ENCODE assay signal across 11 mouse cellular contexts in genomic region chr14:28949785-28950184, GRCm38 (mm10).
DNase-seq lines count a peak whose midpoint lies in the region; ATAC-seq and TF ChIP-seq lines count a peak whose summit lies in the region.
"Had no signal": no experiment of that assay in that cellular context is flagged by ENCODE, and none has a peak within 500 bp of the region (broad histone marks: within the 10 kb centered on the region; RNA-seq: fewer than 3 reads in every experiment).

No protein-coding gene starts in this region.

- H3K27ac ChIP-seq in forebrain, embryonic 14.5 days (ENCODE audit: low read depth, low read length) = no peak overlapping the region
- no peak overlapping the region for H3K27ac ChIP-seq in forebrain, embryonic 10.5 days
- no peak overlapping the region for H3K27ac ChIP-seq in kidney, embryonic 14.5 days (ENCODE audit: low read depth, low read length)
- H3K27ac ChIP-seq in midbrain, embryonic 14.5 days (replicated peaks; ENCODE audit: low read depth, low read length) = no peak overlapping the region
- no peak overlapping the region for H3K27ac ChIP-seq in midbrain, embryonic 11.5 days (ENCODE audit: low read depth, low read length)
- H3K27ac ChIP-seq in stomach, postnatal 0 days (replicated peaks) = no peak overlapping the region
- H3K27ac ChIP-seq: hindbrain, embryonic 10.5 days had no signal

- H3K9ac ChIP-seq in forebrain, embryonic 14.5 days (ENCODE audit: low read length) = no peak overlapping the region
- H3K9ac ChIP-seq in kidney, embryonic 14.5 days (ENCODE audit: low read depth, low read length) = no peak overlapping the region
- H3K9ac ChIP-seq in midbrain, embryonic 14.5 days (replicated peaks; ENCODE audit: low read length) = no peak overlapping the region
- H3K9ac ChIP-seq in midbrain, embryonic 11.5 days (ENCODE audit: low read length) = no peak overlapping the region
- no peak overlapping the region for H3K9ac ChIP-seq in stomach, postnatal 0 days (ENCODE audit: low read length)

- ATAC-seq in forebrain, embryonic 14.5 days = no peak
- ATAC-seq in kidney, embryonic 14.5 days (ENCODE audit: low FRiP score, low TSS enrichment) = no peak
- ATAC-seq in midbrain, embryonic 14.5 days (ENCODE audit: low FRiP score, low TSS enrichment) = no peak
- no peak for ATAC-seq in midbrain, embryonic 11.5 days (ENCODE audit: low FRiP score)
- ATAC-seq in stomach, postnatal 0 days (ENCODE audit: low FRiP score, low TSS enrichment) = no peak

- no peaks in the 10 kb centered on the region for H3K9me3 ChIP-seq in forebrain, embryonic 14.5 days (replicated peaks; ENCODE audit: control insufficient read depth, low read length)
- H3K9me3 ChIP-seq in forebrain, embryonic 10.5 days = no peaks in the 10 kb centered on the region
- H3K9me3 ChIP-seq in kidney, embryonic 14.5 days (ENCODE audit: control insufficient read depth, low read length) = no peaks in the 10 kb centered on the region
- no peaks in the 10 kb centered on the region for H3K9me3 ChIP-seq in midbrain, embryonic 14.5 days (ENCODE audit: control insufficient read depth, low read length)
- no peaks in the 10 kb centered on the region for H3K9me3 ChIP-seq in midbrain, embryonic 11.5 days (ENCODE audit: control insufficient read depth, low read length)
- H3K9me3 ChIP-seq in stomach, postnatal 0 days (ENCODE audit: control insufficient read depth, low read length) = no peaks in the 10 kb centered on the region
- H3K9me3 ChIP-seq: hindbrain, embryonic 10.5 days had no signal

- H3K4me3 ChIP-seq in forebrain, embryonic 14.5 days (ENCODE audit: low read depth, low read length) = no peak overlapping the region
- no peak overlapping the region for H3K4me3 ChIP-seq in forebrain, embryonic 10.5 days
- no peak overlapping the region for H3K4me3 ChIP-seq in kidney, embryonic 14.5 days (ENCODE audit: low read length)
- H3K4me3 ChIP-seq in midbrain, embryonic 14.5 days (replicated peaks; ENCODE audit: low read depth, low read length) = no peak overlapping the region
- no peak overlapping the region for H3K4me3 ChIP-seq in midbrain, embryonic 11.5 days (ENCODE audit: low read depth, low read length)
- no peak overlapping the region for H3K4me3 ChIP-seq in stomach, postnatal 0 days (ENCODE audit: low read depth, low read length)
- H3K4me3 ChIP-seq: hindbrain, embryonic 10.5 days had no signal

- H3K4me2 ChIP-seq in forebrain, embryonic 14.5 days (ENCODE audit: low read length) = no peak overlapping the region
- H3K4me2 ChIP-seq in kidney, embryonic 14.5 days (replicated peaks; ENCODE audit: low read depth, low read length) = no peak overlapping the region
- H3K4me2 ChIP-seq in midbrain, embryonic 14.5 days (ENCODE audit: low read length) = no peak overlapping the region
- H3K4me2 ChIP-seq in midbrain, embryonic 11.5 days = no peak overlapping the region
- no peak overlapping the region for H3K4me2 ChIP-seq in stomach, postnatal 0 days (replicated peaks; ENCODE audit: low read depth)

- TF ChIP-seq CTCF in stomach, postnatal 0 days (IDR thresholded peaks at IDR 0.05; ENCODE audit: low read depth) = peak; percentile 36

- 92% methylated on average over 1 of the region's 1 CpGs for WGBS in forebrain, embryonic 14.5 days
- WGBS in forebrain, embryonic 10.5 days = 94% methylated on average over 1 of the region's 1 CpGs
- WGBS in kidney, embryonic 14.5 days = 82% methylated on average over 1 of the region's 1 CpGs
- WGBS in midbrain, embryonic 14.5 days = 91% methylated on average over 1 of the region's 1 CpGs
- 90% methylated on average over 1 of the region's 1 CpGs for WGBS in midbrain, embryonic 11.5 days
- WGBS in stomach, postnatal 0 days = 77% methylated on average over 1 of the region's 1 CpGs

- peaks cover 13% of the 10 kb centered on the region for H3K4me1 ChIP-seq in forebrain, embryonic 14.5 days (ENCODE audit: control insufficient read depth, insufficient read depth, low read length)
- peaks cover 38% of the 10 kb centered on the region for H3K4me1 ChIP-seq in forebrain, embryonic 10.5 days
- 0 out of 2 replicates have a peak, but pooled peaks cover 13% of the 10 kb centered on the region for H3K4me1 ChIP-seq in kidney, embryonic 14.5 days (ENCODE audit: control insufficient read depth, insufficient read depth, low read length)
- H3K4me1 ChIP-seq in midbrain, embryonic 14.5 days (ENCODE audit: control insufficient read depth, insufficient read depth, low read length) = peaks cover 20% of the 10 kb centered on the region
- peaks cover 20% of the 10 kb centered on the region for H3K4me1 ChIP-seq in midbrain, embryonic 11.5 days (ENCODE audit: control insufficient read depth, insufficient read depth, low read length)
- H3K4me1 ChIP-seq in stomach, postnatal 0 days (replicated peaks; ENCODE audit: control insufficient read depth, insufficient read depth) = no peaks in the 10 kb centered on the region

- no peaks in the 10 kb centered on the region for H3K27me3 ChIP-seq in forebrain, embryonic 14.5 days (replicated peaks; ENCODE audit: control insufficient read depth, insufficient read depth, low read length)
- peaks cover 7% of the 10 kb centered on the region for H3K27me3 ChIP-seq in forebrain, embryonic 10.5 days (ENCODE audit: poor library complexity, severe bottlenecking)
- H3K27me3 ChIP-seq in kidney, embryonic 14.5 days (ENCODE audit: control insufficient read depth, insufficient read depth, low read length) = no peaks in the 10 kb centered on the region
- H3K27me3 ChIP-seq in midbrain, embryonic 14.5 days (ENCODE audit: control insufficient read depth, insufficient read depth, low read length) = no peaks in the 10 kb centered on the region
- no peaks in the 10 kb centered on the region for H3K27me3 ChIP-seq in midbrain, embryonic 11.5 days (ENCODE audit: control insufficient read depth, insufficient read depth, low read length)
- H3K27me3 ChIP-seq in stomach, postnatal 0 days (ENCODE audit: control insufficient read depth, insufficient read depth, low read length) = no peaks in the 10 kb centered on the region

- TF ChIP-seq EP300 in stomach, postnatal 0 days (optimal IDR thresholded peaks at IDR 0.05) = no peak

- H3K36me3 ChIP-seq in forebrain, embryonic 14.5 days (ENCODE audit: control insufficient read depth, insufficient read depth, low read length) = no peaks in the 10 kb centered on the region
- no peaks in the 10 kb centered on the region for H3K36me3 ChIP-seq in forebrain, embryonic 10.5 days (replicated peaks)
- no peaks in the 10 kb centered on the region for H3K36me3 ChIP-seq in kidney, embryonic 14.5 days (ENCODE audit: control insufficient read depth, insufficient read depth, low read length)
- H3K36me3 ChIP-seq in midbrain, embryonic 14.5 days (ENCODE audit: control insufficient read depth, insufficient read depth, low read length) = no peaks in the 10 kb centered on the region
- no peaks in the 10 kb centered on the region for H3K36me3 ChIP-seq in midbrain, embryonic 11.5 days (ENCODE audit: control insufficient read depth, insufficient read depth, low read length)
- H3K36me3 ChIP-seq in stomach, postnatal 0 days (ENCODE audit: control insufficient read depth, insufficient read depth, low read length) = no peaks in the 10 kb centered on the region
- H3K36me3 ChIP-seq: hindbrain, embryonic 10.5 days had no signal

- DNase-seq in forebrain, embryonic 14.5 days (ENCODE audit: low spot score) = peak; percentile 56
- DNase-seq in forebrain, embryonic 10.5 days (ENCODE audit: extremely low spot score, low spot score) = no peak
- peak; percentile 60 for DNase-seq in kidney, adult 9 months
- DNase-seq in midbrain, embryonic 14.5 days = peak; percentile 44
- DNase-seq in midbrain, embryonic 11.5 days (ENCODE audit: low spot score, missing footprints) = no peak
- DNase-seq in stomach, postnatal 0 days (ENCODE audit: low spot score) = no peak
- DNase-seq in thymus, postnatal 4 days = no peak
- DNase-seq: left cerebral cortex, postnatal 4 days; lung, postnatal 14 days had no signal

Comparison
In these comparisons a context has a peak if more than half of its experiments do, and no peak if none do; other contexts are left out.
1. DNase-seq: peak in forebrain, embryonic 14.5 days (single experiment), kidney, adult 9 months (single experiment) and midbrain, embryonic 14.5 days (single experiment); none in forebrain, embryonic 10.5 days (single experiment), midbrain, embryonic 11.5 days (single experiment), stomach, postnatal 0 days (single experiment) and thymus, postnatal 4 days (single experiment).